Mouse (Mus musculus): ENCODE measurements around the gene Hivep3. TPM values are rescaled to one million over a fixed set of nuclear protein-coding genes. Genes with fewer than 3 reads are reported as not detected.

Gene Hivep3
- total RNA-seq, 4 experiments from 2014 or later, result 44.8 to 49.2 (median 47.6) TPM

GRCm38 (mm10) chr4:120184374-120184991 is 450.9 kb downstream of the Hivep3 start:
- no peak for DNase-seq (ENCODE audit: low spot score in 2 of 2)

GRCm38 (mm10) chr4:120186441-120186840 is 452.9 kb downstream of the Hivep3 start:
- DNase-seq (ENCODE audit: low spot score in 2 of 2), result no peak

GRCm38 (mm10) chr4:120186934-120187333 is 453.4 kb downstream of the Hivep3 start:
- DNase-seq (ENCODE audit: low spot score in 2 of 2), result no peak

Other genes starting within 250 kb of the Hivep3 start
- 10 to 100 TPM; 10.2 to 11.2 (median 11.0) TPM for gene Rimkla, start 241.2 kb upstream of the Hivep3 start, total RNA-seq (2022)
- gene Foxj3, start 196.8 kb upstream of the Hivep3 start, total RNA-seq (2022), result 100 to 1,000 TPM in 1 of 4 experiments, 10 to 100 TPM in 3; 65.1 to 100 (median 78.9) TPM
- gene Frg2f1, start 194.3 kb upstream of the Hivep3 start, total RNA-seq (2022), result 10 to 100 TPM; 16.3 to 18.6 (median 17.1) TPM
- gene Guca2a, start 96.1 kb upstream of the Hivep3 start, total RNA-seq (2022), result under 1 TPM in 1 of 4 experiments, not detected in 3; 0.68 TPM
- gene Guca2b, start 74.8 kb upstream of the Hivep3 start, total RNA-seq (2022), result not detected

All from left cerebral cortex, adult 8-10 months (tissue).